Mouse (Mus musculus) spleen, postnatal 4 days (tissue): ENCODE measurements around the gene Nckipsd.

Experiments used
- DNase-seq, 2 experiments: peaks; one replicate each; pipeline ENCODE4 v3.0.0; 2022; ENCODE audit warnings: low spot score in 2 of 2

The Nckipsd gene

DNA sequence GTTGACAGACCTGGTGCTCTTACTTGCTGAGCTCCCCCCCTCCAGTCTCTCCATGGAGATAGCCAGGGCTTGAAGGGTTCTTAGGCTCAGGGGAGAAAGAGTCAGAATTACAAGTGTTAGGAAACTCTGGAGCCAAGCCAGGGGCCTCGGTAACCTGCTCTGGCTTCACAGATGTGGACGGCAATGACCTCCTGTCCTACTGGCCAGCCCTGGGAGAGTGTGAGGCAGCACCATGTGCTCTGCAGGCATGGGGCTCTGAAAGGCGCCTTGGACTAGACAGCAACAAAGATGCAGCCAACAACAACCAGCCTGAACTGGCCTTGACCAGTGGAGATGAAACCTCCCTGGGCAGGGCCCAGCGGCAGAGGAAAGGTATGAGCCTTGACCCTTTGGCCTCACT lies 39.2 kb downstream of the Nckipsd start:
- DNase-seq = no peak

DNA sequence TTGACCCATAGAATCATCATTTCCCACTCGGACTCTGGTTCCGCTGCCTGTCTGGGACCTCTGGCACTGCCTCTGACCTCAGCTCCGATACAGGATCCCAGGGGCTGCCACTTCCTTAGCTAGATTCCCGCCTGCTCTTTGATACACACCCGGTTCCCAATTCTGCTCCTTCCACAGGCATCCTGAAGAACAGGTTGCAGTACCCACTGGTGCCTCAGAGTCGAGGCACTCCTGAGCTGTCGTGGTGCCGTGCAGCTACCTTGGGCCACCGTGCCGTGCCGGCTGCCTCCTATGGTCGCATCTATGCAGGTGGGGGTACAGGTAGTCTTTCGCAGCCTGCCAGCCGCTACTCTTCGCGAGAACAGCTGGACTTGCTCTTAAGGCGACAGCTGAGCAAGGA lies 40.3 kb downstream of the Nckipsd start:
- DNase-seq = no peak

DNA sequence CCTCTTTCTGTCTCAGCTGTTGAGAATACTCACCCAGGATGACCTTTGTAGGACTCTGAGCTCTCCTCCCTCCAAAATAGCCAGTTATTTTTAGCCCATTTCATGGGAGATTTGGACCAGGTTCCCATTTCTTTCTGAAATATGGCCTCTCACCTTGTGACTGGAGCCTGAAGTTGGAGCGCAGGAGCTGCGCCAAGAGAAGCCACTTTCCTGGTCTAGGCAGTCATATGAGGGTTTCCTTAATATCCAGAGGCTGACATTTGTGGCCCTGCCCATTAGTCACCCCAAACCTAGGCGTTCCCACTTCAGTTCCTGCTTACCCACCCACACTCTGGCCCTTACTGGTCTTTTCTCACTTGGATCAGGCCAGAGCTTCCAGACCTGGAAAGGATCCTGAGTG lies 44.8 kb downstream of the Nckipsd start, which contains the start of gene Slc26a6:
Slc26a6 (plus strand) TSS at position 308 of the 400 bp plus-strand sequence.
- no peak for DNase-seq

DNA sequence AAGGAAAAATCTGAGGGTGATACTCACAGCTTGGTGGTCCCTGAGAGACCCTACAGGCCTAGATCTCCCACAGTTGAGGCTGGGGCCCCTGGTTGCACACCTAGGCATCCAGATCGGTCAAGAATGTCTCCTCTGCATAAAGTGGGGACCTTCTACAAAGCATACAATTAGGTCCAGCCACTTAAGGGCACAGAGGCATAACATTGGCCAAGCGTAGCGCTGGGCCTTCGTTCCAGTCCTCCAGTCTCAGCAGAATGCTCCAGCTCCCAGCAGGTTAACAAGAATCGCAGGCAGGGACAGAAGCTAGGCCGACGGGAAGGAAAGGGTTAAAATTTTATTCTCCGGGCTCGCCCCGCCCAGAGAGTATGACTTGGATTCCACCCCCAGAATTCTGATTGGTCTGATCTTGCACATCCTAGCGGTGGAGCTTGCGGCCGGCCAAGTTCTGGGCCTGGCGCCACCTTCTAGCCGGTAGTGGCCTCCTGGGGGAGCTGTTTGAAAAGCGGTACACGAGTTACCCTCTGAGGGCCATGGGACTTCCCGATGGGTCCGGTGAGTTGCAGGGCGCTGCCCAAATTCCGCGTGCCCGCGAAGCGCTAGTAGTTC lies 45.6 kb downstream of the Nckipsd start:
- peak; percentile 86 to 91 for DNase-seq

DNA sequence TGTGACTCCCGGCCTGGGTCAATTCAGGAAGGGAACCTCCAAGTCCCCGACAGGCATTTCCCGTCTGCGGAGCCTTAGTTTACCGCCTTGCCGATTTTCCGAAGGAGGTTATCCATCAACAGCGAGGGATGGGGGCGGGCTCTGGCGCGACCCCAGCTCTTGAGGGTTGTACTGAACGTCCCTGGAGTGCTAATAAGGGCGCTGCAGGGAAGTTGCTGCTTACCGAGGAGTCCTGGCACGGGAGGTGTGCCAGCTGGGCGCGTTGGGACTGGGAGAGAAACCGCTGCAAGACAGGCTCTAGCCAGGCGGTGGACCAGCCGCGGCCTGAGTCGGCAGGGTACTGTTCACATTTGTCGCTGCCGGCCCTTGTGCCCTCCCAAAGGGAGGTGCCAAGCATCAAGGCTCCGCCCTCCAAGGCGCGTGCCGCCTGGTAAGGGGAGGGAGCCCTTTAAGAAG lies 46.1 kb downstream of the Nckipsd start:
- peak; percentile 79 to 89 for DNase-seq

DNA sequence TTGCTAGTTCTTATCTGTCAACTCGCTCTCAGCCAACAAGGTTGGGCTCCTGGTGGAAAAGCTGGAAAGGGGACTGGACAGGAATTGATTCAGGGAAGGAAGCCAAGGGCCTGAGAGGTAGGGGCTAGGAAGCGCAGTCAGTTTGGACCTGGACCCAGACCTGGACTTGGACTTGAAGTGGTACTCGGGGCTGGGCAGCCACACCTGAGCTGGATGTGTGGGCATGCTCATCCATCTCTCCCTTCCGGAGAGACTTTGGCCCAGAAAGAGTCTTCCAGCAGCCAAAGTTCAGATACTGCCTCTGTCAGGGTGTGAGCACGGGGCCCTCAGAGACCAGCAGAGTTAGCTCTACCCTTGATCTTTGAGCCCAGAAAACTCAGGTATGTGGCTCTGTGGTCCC lies 47.2 kb downstream of the Nckipsd start:
- DNase-seq = no peak

DNA sequence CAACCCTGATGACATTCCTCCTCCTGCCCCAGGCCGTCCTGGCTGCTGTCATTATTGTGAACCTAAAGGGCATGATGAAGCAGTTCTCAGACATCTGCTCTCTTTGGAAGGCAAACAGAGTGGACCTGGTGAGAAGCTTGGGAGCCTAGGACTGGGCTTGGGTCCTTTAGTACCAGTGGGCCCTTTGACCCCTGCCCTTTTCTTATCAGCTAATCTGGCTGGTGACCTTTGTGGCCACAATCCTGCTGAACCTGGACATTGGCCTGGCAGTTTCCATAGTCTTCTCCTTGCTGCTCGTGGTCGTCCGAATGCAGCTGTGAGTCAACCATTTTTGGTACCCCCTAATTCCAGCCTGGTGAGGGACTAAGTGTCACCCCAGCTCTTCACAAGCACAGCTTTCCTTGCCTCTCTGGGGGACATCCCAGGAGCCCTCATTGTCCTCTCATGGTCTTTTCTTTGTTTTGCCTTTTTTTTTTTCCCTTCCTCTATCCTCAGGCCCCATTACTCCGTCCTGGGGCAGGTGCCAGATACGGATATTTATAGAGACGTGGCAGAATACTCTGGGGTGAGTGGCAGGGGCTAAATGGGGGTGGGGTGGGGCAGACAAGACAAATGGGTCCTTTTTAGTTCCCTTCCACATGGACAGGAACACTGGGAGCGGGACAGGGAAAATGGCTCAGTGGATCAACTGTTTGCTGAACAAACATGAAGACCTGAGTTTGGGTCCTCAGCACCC lies 50.8 kb downstream of the Nckipsd start:
- no peak for DNase-seq
